Mouse (Mus musculus): ENCODE measurements at regions not wholly inside any gene's neighbourhood (a gene's known extent, or its start where the extent isn't known, plus 50 kb on each side); places are given as distances from the start of the nearest gene placed in this dataset.
"Not testable (repeated sequence)": the region's sequence is repeated elsewhere in the genome, so short reads cannot be mapped to it uniquely, and the experiment has no call there.

GRCm38 (mm10) chr9:115414190-115414589, 104.0 kb upstream of the Stt3b start:
- DNase-seq (ENCODE audit: extremely low spot score, low spot score) = no peak

GRCm38 (mm10) chr9:115422786-115423185, 112.6 kb upstream of the Stt3b start:
- DNase-seq (ENCODE audit: extremely low spot score, low spot score) = no peak

- no peak for DNase-seq (ENCODE audit: extremely low spot score, low spot score)
These were observed 116.5 kb upstream of the Stt3b start for GRCm38 (mm10) chr9:115426682-115427081.

- DNase-seq (ENCODE audit: extremely low spot score, low spot score) = no peak
These were observed 120.0 kb upstream of the Stt3b start for GRCm38 (mm10) chr9:115430271-115430670.

GRCm38 (mm10) chr9:115434696-115435095, 124.5 kb upstream of the Stt3b start:
- DNase-seq (ENCODE audit: extremely low spot score, low spot score) = no peak

- no peak for DNase-seq (ENCODE audit: extremely low spot score, low spot score)
These were observed 126.1 kb upstream of the Stt3b start for GRCm38 (mm10) chr9:115436301-115436700.

GRCm38 (mm10) chr9:115438234-115438633, 128.0 kb upstream of the Stt3b start:
- not testable (repeated sequence) for DNase-seq (ENCODE audit: extremely low spot score, low spot score)

- no peak for DNase-seq (ENCODE audit: extremely low spot score, low spot score)
These were observed 136.5 kb upstream of the Stt3b start for GRCm38 (mm10) chr9:115446681-115447080.

GRCm38 (mm10) chr9:115450741-115451320, 140.6 kb upstream of the Stt3b start:
- no peak for DNase-seq (ENCODE audit: extremely low spot score, low spot score)

- no peak for DNase-seq (ENCODE audit: extremely low spot score, low spot score)
These were observed 144.6 kb upstream of the Stt3b start for GRCm38 (mm10) chr9:115454771-115455170.

GRCm38 (mm10) chr9:115456121-115456520, 145.9 kb upstream of the Stt3b start:
- DNase-seq (ENCODE audit: extremely low spot score, low spot score) = no peak

GRCm38 (mm10) chr9:115456638-115457037, 146.4 kb upstream of the Stt3b start:
- DNase-seq (ENCODE audit: extremely low spot score, low spot score) = no peak

- no peak for DNase-seq (ENCODE audit: extremely low spot score, low spot score)
These were observed 147.9 kb upstream of the Stt3b start for GRCm38 (mm10) chr9:115457889-115458710.

GRCm38 (mm10) chr9:115459075-115459474, 148.9 kb upstream of the Stt3b start:
- not testable (repeated sequence) for DNase-seq (ENCODE audit: extremely low spot score, low spot score)

- DNase-seq (ENCODE audit: extremely low spot score, low spot score) = no peak
These were observed 155.1 kb upstream of the Stt3b start for GRCm38 (mm10) chr9:115465326-115465725.

GRCm38 (mm10) chr9:115468641-115469040, 158.4 kb upstream of the Stt3b start:
- no peak for DNase-seq (ENCODE audit: extremely low spot score, low spot score)

GRCm38 (mm10) chr9:115471582-115471981, 161.4 kb upstream of the Stt3b start:
- no peak for DNase-seq (ENCODE audit: extremely low spot score, low spot score)

GRCm38 (mm10) chr9:115473037-115473436, 162.8 kb upstream of the Stt3b start:
- DNase-seq (ENCODE audit: extremely low spot score, low spot score) = no peak

GRCm38 (mm10) chr9:115473847-115474246, 163.6 kb upstream of the Stt3b start:
- DNase-seq (ENCODE audit: extremely low spot score, low spot score) = no peak

GRCm38 (mm10) chr9:115474342-115474741, 164.1 kb upstream of the Stt3b start:
- no peak for DNase-seq (ENCODE audit: extremely low spot score, low spot score)

GRCm38 (mm10) chr9:115476205-115476604, 166.0 kb upstream of the Stt3b start:
- no peak for DNase-seq (ENCODE audit: extremely low spot score, low spot score)

- DNase-seq (ENCODE audit: extremely low spot score, low spot score) = no peak
These were observed 167.5 kb upstream of the Stt3b start for GRCm38 (mm10) chr9:115477556-115478220.
